Mouse (Mus musculus): ENCODE results near the gene Gm6502. TPM values are rescaled to one million over a fixed set of nuclear protein-coding genes. Genes with fewer than 3 reads are reported as not detected.
"Not testable (repeated sequence)": the region's sequence is repeated elsewhere in the genome, so short reads cannot be mapped to it uniquely, and the experiment has no call there.

The Gm6502 gene
- not detected in 2 replicates for polyA plus RNA-seq (2011; ENCODE audit: insufficient read length, low read depth, missing spikeins)

DNA sequence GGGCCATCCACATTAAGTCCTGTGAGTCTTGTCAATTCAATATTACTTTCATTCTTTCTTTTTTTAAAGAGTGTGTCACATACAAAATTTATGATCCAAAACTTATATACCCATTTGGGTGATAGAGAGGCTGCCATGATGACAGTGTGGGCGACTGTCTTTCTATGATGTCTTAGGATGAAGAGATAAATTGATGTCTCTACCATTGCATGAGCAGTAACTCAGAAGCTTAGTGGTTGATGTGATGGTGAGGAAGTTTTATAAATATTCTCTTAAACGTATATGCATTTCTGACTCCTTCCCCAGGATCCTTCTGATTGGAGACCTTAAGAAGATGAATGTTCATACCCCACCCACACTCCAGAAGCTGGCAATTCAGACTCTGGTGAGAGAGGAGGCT lies at the start of gene Gm6502:
Gm6502 (plus strand) TSS at position 301 of the 400 bp plus-strand sequence.
- not testable (repeated sequence) for H3K4me1 ChIP-seq (ENCODE audit: control insufficient read depth, insufficient read depth, low read length); H3K4me3 ChIP-seq (ENCODE audit: insufficient read depth, low read length); H3K27ac ChIP-seq (ENCODE audit: insufficient read depth, low read length)

DNA sequence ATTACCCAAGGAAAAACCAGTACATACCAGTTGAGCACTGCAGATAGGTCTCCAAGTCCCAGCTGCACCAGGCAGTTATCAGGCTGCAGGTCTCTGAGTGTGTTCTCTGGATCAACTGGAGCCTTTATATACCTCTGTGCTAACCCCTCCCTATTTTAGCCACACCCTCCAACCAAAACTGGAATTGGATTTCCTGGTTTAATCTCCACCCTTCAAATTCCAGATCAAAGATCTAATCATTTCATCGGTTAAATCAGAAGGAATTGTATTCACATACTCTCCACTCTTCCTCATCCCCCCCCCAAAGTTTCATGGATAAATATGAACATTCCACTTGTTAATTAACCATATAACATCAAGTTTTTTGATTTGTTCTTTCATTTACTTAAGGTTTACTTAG lies 7.5 kb upstream of the Gm6502 start, which contains the start of gene A430089I19Rik:
A430089I19Rik (minus strand) TSS at position 101 of the 400 bp plus-strand sequence.
- H3K4me1 ChIP-seq (ENCODE audit: control insufficient read depth, insufficient read depth, low read length); H3K4me3 ChIP-seq (ENCODE audit: insufficient read depth, low read length); H3K27ac ChIP-seq (ENCODE audit: insufficient read depth, low read length): not testable (repeated sequence)

DNA sequence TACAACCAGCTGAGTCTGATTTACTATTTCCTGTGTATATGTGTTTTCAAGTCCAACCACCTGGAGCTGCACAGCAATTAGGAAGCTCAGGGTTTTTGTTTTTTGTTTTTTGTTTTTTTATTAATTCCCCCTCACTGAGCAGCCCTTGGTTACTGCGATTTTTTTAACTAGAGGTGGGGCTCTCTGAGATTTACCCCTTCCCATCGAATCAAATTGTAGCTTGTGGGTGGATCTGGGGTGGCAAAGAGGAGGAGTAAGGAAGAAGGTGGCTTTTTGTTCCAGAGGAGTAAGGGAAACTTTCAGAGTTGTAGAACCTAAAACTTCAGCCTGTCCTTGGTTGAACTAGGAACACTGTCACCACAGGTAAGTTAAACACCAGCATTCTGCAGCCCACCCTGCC lies 25.2 kb downstream of the Gm6502 start, which contains the start of gene AA792892:
AA792892 (plus strand) TSS at position 301 of the 400 bp plus-strand sequence.
- not testable (repeated sequence) for H3K4me1 ChIP-seq (ENCODE audit: control insufficient read depth, insufficient read depth, low read length)

More for the DNA sequence above, 25.2 kb downstream of the Gm6502 start, which contains the start of gene AA792892:
- not testable (repeated sequence) for H3K27ac ChIP-seq (ENCODE audit: insufficient read depth, low read length); H3K4me3 ChIP-seq (ENCODE audit: insufficient read depth, low read length)

Other genes with a start within 250 kb of the Gm6502 start
- not detected in 2 replicates for gene BC061212, start 243.9 kb upstream of the Gm6502 start, polyA plus RNA-seq (2011; ENCODE audit: insufficient read length, low read depth, missing spikeins)
- gene Gm6351, start 238.1 kb upstream of the Gm6502 start, polyA plus RNA-seq (2011; ENCODE audit: insufficient read length, low read depth, missing spikeins), result not detected in 2 replicates
- not detected in 2 replicates for gene Gm3106, start 96.4 kb upstream of the Gm6502 start, polyA plus RNA-seq (2011; ENCODE audit: insufficient read length, low read depth, missing spikeins)
- not detected in 2 replicates for gene A430089I19Rik, start 7.6 kb upstream of the Gm6502 start, polyA plus RNA-seq (2011; ENCODE audit: insufficient read length, low read depth, missing spikeins)
- gene AA792892, start 25.3 kb downstream of the Gm6502 start, polyA plus RNA-seq (2011; ENCODE audit: insufficient read length, low read depth, missing spikeins), result not detected in 2 replicates
- not detected in 2 replicates for gene Gm7682, start 131.3 kb downstream of the Gm6502 start, polyA plus RNA-seq (2011; ENCODE audit: insufficient read length, low read depth, missing spikeins)
- gene Gm3139, start 211.9 kb downstream of the Gm6502 start, polyA plus RNA-seq (2011; ENCODE audit: insufficient read length, low read depth, missing spikeins), result not detected in 2 replicates

All from embryonic fibroblast, embryonic 13.5 days (primary cell).